ENCODE assay signal across 20 mouse cellular contexts in the genomic region with DNA sequence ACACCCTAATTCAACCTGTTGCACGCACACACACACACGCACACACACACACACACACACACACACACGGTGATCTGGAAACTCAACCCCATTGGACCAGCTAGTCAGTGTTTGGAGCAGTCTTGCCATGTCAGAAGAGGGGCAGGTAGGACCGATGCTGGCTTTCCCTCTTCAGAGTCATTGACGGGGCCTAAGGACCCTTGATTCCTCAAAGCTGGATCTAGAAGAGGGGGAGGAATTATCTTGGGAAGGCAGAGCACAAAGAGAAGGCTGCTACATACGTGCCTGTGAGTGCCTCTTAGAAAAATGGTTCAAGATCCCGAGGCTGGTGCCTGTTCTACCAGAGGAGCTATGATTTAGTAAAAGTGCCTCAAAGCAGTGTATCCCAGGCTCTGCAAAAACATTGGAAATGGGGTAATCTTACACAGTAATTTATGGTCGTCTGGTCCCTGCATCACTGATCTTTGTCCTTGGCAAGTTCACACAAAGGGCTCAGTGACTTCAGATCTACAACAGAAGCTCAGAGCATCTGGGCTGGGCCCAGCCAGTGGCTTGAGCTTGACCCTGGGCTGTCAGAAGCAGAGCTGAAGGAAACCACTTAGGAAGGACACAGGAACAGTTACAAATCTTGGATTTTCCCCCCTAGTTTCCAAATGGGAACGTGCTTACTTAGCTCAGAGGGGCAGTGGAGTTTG.
A peak's percentile ranks its signal among the peaks of the same experiment; 100 is the strongest.
DNase-seq lines count a peak whose midpoint lies in the region; ATAC-seq and TF ChIP-seq lines count a peak whose summit lies in the region.
"Had no signal": no experiment of that assay in that cellular context is flagged by ENCODE, and none has a peak within 500 bp of the region (broad histone marks: within the 10 kb centered on the region; RNA-seq: fewer than 3 reads in every experiment).

No protein-coding gene starts in this region.

- no peaks in the 10 kb centered on the region for H3K36me3 ChIP-seq in kidney, postnatal 0 days (ENCODE audit: insufficient read depth, low read length)
- H3K36me3 ChIP-seq in midbrain, embryonic 10.5 days, result no peaks in the 10 kb centered on the region
- H3K36me3 ChIP-seq in midbrain, embryonic 14.5 days (ENCODE audit: control insufficient read depth, insufficient read depth, low read length), result no peaks in the 10 kb centered on the region
- H3K36me3 ChIP-seq in limb, embryonic 12.5 days, result no peaks in the 10 kb centered on the region
- H3K36me3 ChIP-seq: liver, embryonic 13.5 days; neural tube, embryonic 12.5 days had no signal

- DNase-seq in kidney, postnatal 0 days (ENCODE audit: low spot score), result peak; percentile 84
- no peak for DNase-seq in kidney, postnatal 36 days
- no peak for DNase-seq in midbrain, embryonic 10.5 days (ENCODE audit: low spot score)
- DNase-seq in midbrain, embryonic 14.5 days, result no peak
- peak; percentile 40 for DNase-seq in adrenal gland, postnatal 25 days
- DNase-seq: cerebellum, adult 11-12 months; gastrocnemius, postnatal 25 days; liver, embryonic 13.5 days; right cerebral cortex, postnatal 25 days; thymus, postnatal 14 days had no signal

- 56% methylated on average over 9 of the region's 9 CpGs for WGBS in kidney, postnatal 0 days
- WGBS in midbrain, embryonic 10.5 days, result 83% methylated on average over 9 of the region's 9 CpGs
- 85% methylated on average over 9 of the region's 9 CpGs for WGBS in midbrain, embryonic 14.5 days
- WGBS in limb, embryonic 12.5 days, result 80% methylated on average over 9 of the region's 9 CpGs

- H3K9me3 ChIP-seq in kidney, postnatal 0 days (replicated peaks; ENCODE audit: low read length), result no peaks in the 10 kb centered on the region
- no peaks in the 10 kb centered on the region for H3K9me3 ChIP-seq in midbrain, embryonic 10.5 days (replicated peaks)
- no peaks in the 10 kb centered on the region for H3K9me3 ChIP-seq in midbrain, embryonic 14.5 days (ENCODE audit: control insufficient read depth, low read length)
- H3K9me3 ChIP-seq in limb, embryonic 12.5 days, result no peaks in the 10 kb centered on the region
- H3K9me3 ChIP-seq: liver, embryonic 13.5 days; neural tube, embryonic 12.5 days had no signal

- H3K27ac ChIP-seq in kidney, postnatal 0 days, result no peak overlapping the region
- H3K27ac ChIP-seq in midbrain, embryonic 10.5 days (replicated peaks), result peak overlapping the region; percentile 35
- H3K27ac ChIP-seq in midbrain, embryonic 14.5 days (replicated peaks; ENCODE audit: low read depth, low read length), result no peak overlapping the region
- peak overlapping the region; percentile 23; the same call in 1 of the 2 replicates for H3K27ac ChIP-seq in limb, embryonic 12.5 days
- H3K27ac ChIP-seq: layer of hippocampus, adult 2 months; left cerebral cortex, adult 2 months; liver, embryonic 13.5 days; macrophage; neural tube, embryonic 12.5 days; stomach, postnatal 0 days had no signal

- H3K4me2 ChIP-seq in kidney, postnatal 0 days (ENCODE audit: low read length), result no peak overlapping the region
- H3K4me2 ChIP-seq in midbrain, embryonic 14.5 days (ENCODE audit: low read length), result no peak overlapping the region
- H3K4me2 ChIP-seq in limb, embryonic 12.5 days, result no peak overlapping the region
- H3K4me2 ChIP-seq: liver, embryonic 13.5 days; neural tube, embryonic 12.5 days had no signal

- H3K4me3 ChIP-seq in kidney, postnatal 0 days (replicated peaks; ENCODE audit: low read depth, low read length), result no peak overlapping the region
- H3K4me3 ChIP-seq in midbrain, embryonic 10.5 days, result no peak overlapping the region
- H3K4me3 ChIP-seq in midbrain, embryonic 14.5 days (replicated peaks; ENCODE audit: low read depth, low read length), result no peak overlapping the region
- H3K4me3 ChIP-seq in limb, embryonic 12.5 days (replicated peaks), result no peak overlapping the region
- H3K4me3 ChIP-seq: layer of hippocampus, adult 2 months; left cerebral cortex, adult 2 months; liver, embryonic 13.5 days; neural tube, embryonic 12.5 days had no signal

- 0 out of 2 replicates have a peak, but pooled peaks have one; percentile 7 for ATAC-seq in kidney, postnatal 0 days (replicated peaks; ENCODE audit: low FRiP score, low read depth)
- no peak for ATAC-seq in midbrain, embryonic 14.5 days (ENCODE audit: low FRiP score, low TSS enrichment)
- no peak for ATAC-seq in limb, embryonic 12.5 days (ENCODE audit: insufficient number of reproducible peaks, insufficient read depth, low FRiP score, low TSS enrichment, low read depth)
- ATAC-seq in megakaryocyte progenitor cell, adult 5-6 weeks (replicated peaks; ENCODE audit: poor library complexity), result no peak
- ATAC-seq: activated CD4-positive, CD25-positive, alpha-beta regulatory T cell, adult 4 months; inflammation-experienced regulatory T-cells, adult 6 months; Patski had no signal

- no peak overlapping the region for H3K9ac ChIP-seq in kidney, postnatal 0 days (ENCODE audit: low read depth, low read length)
- no peak overlapping the region for H3K9ac ChIP-seq in midbrain, embryonic 14.5 days (replicated peaks; ENCODE audit: low read length)
- no peak overlapping the region for H3K9ac ChIP-seq in limb, embryonic 12.5 days (replicated peaks)
- H3K9ac ChIP-seq: liver, embryonic 13.5 days; neural tube, embryonic 12.5 days had no signal

- no peak for TF ChIP-seq CTCF in kidney, postnatal 0 days (IDR thresholded peaks at IDR 0.05; ENCODE audit: low read depth)

- H3K4me1 ChIP-seq in kidney, postnatal 0 days (replicated peaks; ENCODE audit: insufficient read depth, low read length), result peaks cover 5% of the 10 kb centered on the region
- H3K4me1 ChIP-seq in midbrain, embryonic 10.5 days, result peaks cover 15% of the 10 kb centered on the region
- no peaks in the 10 kb centered on the region for H3K4me1 ChIP-seq in midbrain, embryonic 14.5 days (ENCODE audit: control insufficient read depth, insufficient read depth, low read length)
- 0 out of 2 replicates have a peak, but pooled peaks cover 4% of the 10 kb centered on the region for H3K4me1 ChIP-seq in limb, embryonic 12.5 days (replicated peaks)
- H3K4me1 ChIP-seq: liver, embryonic 13.5 days had no signal

- H3K27me3 ChIP-seq in kidney, postnatal 0 days (ENCODE audit: insufficient read depth, low read length), result no peaks in the 10 kb centered on the region
- H3K27me3 ChIP-seq in midbrain, embryonic 10.5 days (ENCODE audit: low read depth, poor library complexity, severe bottlenecking), result no peaks in the 10 kb centered on the region
- H3K27me3 ChIP-seq in midbrain, embryonic 14.5 days (ENCODE audit: control insufficient read depth, insufficient read depth, low read length), result no peaks in the 10 kb centered on the region
- H3K27me3 ChIP-seq in limb, embryonic 12.5 days, result no peaks in the 10 kb centered on the region
- H3K27me3 ChIP-seq: liver, embryonic 13.5 days; neural tube, embryonic 12.5 days; Patski had no signal

Comparison
In these comparisons a context has a peak if more than half of its experiments do, and no peak if none do; other contexts are left out.
1. DNase-seq: peak in kidney, postnatal 0 days (single experiment) and adrenal gland, postnatal 25 days (single experiment); none in kidney, postnatal 36 days (0 of 2), midbrain, embryonic 10.5 days (single experiment) and midbrain, embryonic 14.5 days (single experiment).
2. H3K27ac ChIP-seq: peak in midbrain, embryonic 10.5 days (single experiment) and limb, embryonic 12.5 days (single experiment); none in kidney, postnatal 0 days (single experiment) and midbrain, embryonic 14.5 days (single experiment).